Mouse (Mus musculus): ENCODE measurements around the gene Ces1d.

DNA sequence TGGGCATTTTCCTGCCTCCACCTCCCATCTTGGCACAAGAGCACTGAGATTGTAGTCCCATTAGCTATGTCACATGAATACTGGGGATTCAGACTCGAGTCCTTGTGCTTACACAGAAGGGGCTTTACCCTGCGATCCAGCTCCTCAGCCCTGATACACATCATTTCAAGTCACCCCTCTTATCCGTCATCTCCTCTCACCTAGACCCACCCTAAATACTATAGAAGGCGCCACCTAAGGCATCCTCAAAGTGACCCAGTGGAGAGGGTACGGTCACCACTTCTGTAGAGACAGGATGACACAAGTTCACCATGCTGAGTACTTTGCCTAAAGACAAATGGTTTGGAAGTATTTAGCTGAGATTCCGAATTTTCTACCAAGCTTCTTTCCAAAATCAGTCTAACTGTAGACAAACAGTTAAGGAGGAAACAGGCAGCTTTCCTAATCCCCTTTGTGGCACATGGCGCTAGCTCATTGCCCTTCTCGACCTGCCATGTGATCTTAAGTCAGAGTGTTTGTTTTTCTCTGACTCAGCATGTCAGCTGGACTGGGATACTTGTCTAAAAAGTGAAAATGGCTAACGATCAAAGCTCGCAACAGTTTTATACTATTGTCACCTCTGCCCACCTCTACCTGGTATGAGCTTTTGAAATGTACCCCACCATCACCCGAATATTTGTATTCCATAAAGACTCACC, 31.2 kb upstream of the Ces1d start:
- no peak for TF ChIP-seq POLR2A (IDR thresholded peaks at IDR 0.05; ENCODE audit: insufficient read depth, low read length)
- TF ChIP-seq CTCF (IDR thresholded peaks at IDR 0.05; ENCODE audit: low read depth, low read length): no peak

Measured in ES-Bruce4 (cell line).